Mouse (Mus musculus) embryonic facial prominence, embryonic 14.5 days (tissue): Measurements from ENCODE around the gene H2-Q2. TPM values are rescaled to one million over a fixed set of nuclear protein-coding genes. Genes with fewer than 3 reads are reported as not detected.
A peak's percentile ranks its signal among the peaks of the same experiment; 100 is the strongest.
"Not testable (repeated sequence)": the region's sequence is repeated elsewhere in the genome, so short reads cannot be mapped to it uniquely, and the experiment has no call there.

Experiments used
- ATAC-seq: fragments of 200-750 bp; cut with Nextera tagmentation; 2 replicates; pipeline ENCODE4 v1.8.0; 2017; ENCODE audit warnings: low read depth, moderate number of reproducible peaks, moderate TSS enrichment
- DNase-seq: peaks from one replicate; pipeline ENCODE4 v3.0.0-alpha.2; 2015; ENCODE audit warnings: low spot score
- H3K27ac ChIP-seq: fragments of 300-500 bp; sonication (generic); replicated peaks from 2 replicates; pipeline ENCODE4 v1.5.1; 2014; ENCODE audit warnings: low read depth, mild to moderate bottlenecking, low read length, moderate library complexity
- H3K27me3 ChIP-seq: fragments of 300-500 bp; sonication (generic); replicated peaks from 2 replicates; pipeline ENCODE4 v1.6.1; 2014; ENCODE audit warnings: low read length; ENCODE audit not compliant: control insufficient read depth, insufficient read depth
- H3K36me3 ChIP-seq: fragments of 300-500 bp; sonication (generic); 2 replicates; pipeline ENCODE4 v1.6.1; 2014; ENCODE audit warnings: low read length, mixed read lengths; ENCODE audit not compliant: control insufficient read depth, insufficient read depth
- H3K4me1 ChIP-seq: fragments of 300-500 bp; sonication (generic); 2 replicates; pipeline ENCODE4 v1.6.1; 2014; ENCODE audit warnings: antibody characterized with exemption, low read length; ENCODE audit not compliant: control insufficient read depth, insufficient read depth
- H3K4me2 ChIP-seq: fragments of 300-500 bp; sonication (generic); 2 replicates; pipeline ENCODE4 v1.6.1; 2014; ENCODE audit warnings: low read depth, mild to moderate bottlenecking, low read length, moderate library complexity, mixed read lengths
- H3K4me3 ChIP-seq: fragments of 300-500 bp; sonication (generic); 2 replicates; pipeline ENCODE4 v1.5.1; 2014; ENCODE audit warnings: low read depth, mild to moderate bottlenecking, low read length
- H3K9ac ChIP-seq: fragments of 300-500 bp; sonication (generic); 2 replicates; pipeline ENCODE4 v1.6.1; 2014; ENCODE audit warnings: low read depth, mild to moderate bottlenecking, low read length, moderate library complexity, mixed read lengths
- H3K9me3 ChIP-seq: fragments of 300-500 bp; sonication (generic); 2 replicates; pipeline ENCODE4 v1.6.1; 2016; ENCODE audit warnings: low read length; ENCODE audit not compliant: control insufficient read depth
- WGBS: fragments of 180-500 bp; shearing (Covaris S2); extraction: QIAGEN DNeasy Blood & Tissue Kit; methylation state at CpG from one replicate; pipeline ENCODE4 v1.1.7; 2014; 5-methylcytosine and 5-hydroxymethylcytosine counted together
- polyA plus RNA-seq: library from polyadenylated mRNA; unstranded; fragments of >200 nt; fragmentation: Nextera tagmentation; extraction: Ambion mirVana; gene quantifications from 2 replicates; pipeline ENCODE4 v1.2.1, GENCODE M21; 2014

H2-Q2 gene
- 0.22 and 0.62 TPM in 2 replicates for polyA plus RNA-seq

GRCm38 (mm10) chr17:35342071-35342671 lies at the start of gene H2-Q2:
Gene H2-Q2, plus strand, starts transcription at chr17:35342242.
- Histone ChIP-seq H3K9me3 (no peaks in the 10 kb centered on the region), H3K9ac (peak within 1 kb of the TSS; percentile 34; the same call in 1 of the 2 replicates), H3K27ac (no peak within 1 kb of the TSS), H3K4me3 (peak within 1 kb of the TSS; percentile 36), H3K4me2 (peak within 1 kb of the TSS; percentile 66), H3K36me3 (no peaks in the 10 kb centered on the region), H3K4me1 (0 out of 2 replicates have a peak, but pooled peaks cover 3% of the 10 kb centered on the region), H3K27me3 (peaks cover 43% of the 10 kb centered on the region)
- ATAC-seq (no peak), DNase-seq (no peak)
- WGBS, result 1% methylated on average over 26 of the region's 40 CpGs

GRCm38 (mm10) chr17:35295796-35296195 lies 46.2 kb upstream of the H2-Q2 start:
- not testable (repeated sequence) for DNase-seq, H3K9ac ChIP-seq, H3K27me3 ChIP-seq, H3K4me3 ChIP-seq, H3K4me1 ChIP-seq, H3K36me3 ChIP-seq, H3K4me2 ChIP-seq, ATAC-seq, H3K9me3 ChIP-seq, H3K27ac ChIP-seq
- WGBS, result 2% methylated on average over 5 of the region's 5 CpGs

- H3K27me3 ChIP-seq, H3K36me3 ChIP-seq, H3K27ac ChIP-seq, H3K4me2 ChIP-seq, H3K4me1 ChIP-seq, H3K9ac ChIP-seq, H3K4me3 ChIP-seq, ATAC-seq, H3K9me3 ChIP-seq, DNase-seq: not testable (repeated sequence)
- WGBS, result 86% methylated on average over 7 of the region's 7 CpGs
Measured at GRCm38 (mm10) chr17:35300261-35300945, 41.6 kb upstream of the H2-Q2 start.

- Histone ChIP-seq H3K27me3 (no peaks in the 10 kb centered on the region), H3K9ac (no peak overlapping the region), H3K27ac (no peak overlapping the region), H3K4me2 (no peak overlapping the region), H3K4me1 (no peaks in the 10 kb centered on the region), H3K9me3 (no peaks in the 10 kb centered on the region), H3K4me3 (no peak overlapping the region), H3K36me3 (no peaks in the 10 kb centered on the region)
- no peak for ATAC-seq
- DNase-seq, result peak; percentile 54
- whole genome bisulfite sequencing, result 25% methylated on average over 13 of the region's 13 CpGs
Measured at GRCm38 (mm10) chr17:35301645-35302258, 40.3 kb upstream of the H2-Q2 start.

GRCm38 (mm10) chr17:35303271-35303670 lies 38.8 kb upstream of the H2-Q2 start:
- Histone ChIP-seq H3K27me3 (0 out of 2 replicates have a peak, but pooled peaks cover 3% of the 10 kb centered on the region), H3K9ac (no peak overlapping the region), H3K27ac (no peak overlapping the region), H3K4me2 (no peak overlapping the region), H3K36me3 (no peaks in the 10 kb centered on the region), H3K4me3 (no peak overlapping the region), H3K9me3 (no peaks in the 10 kb centered on the region), H3K4me1 (no peaks in the 10 kb centered on the region)
- DNase-seq (no peak), ATAC-seq (no peak)
- 82% methylated on average over 2 of the region's 2 CpGs for WGBS

GRCm38 (mm10) chr17:35303756-35304350 lies 38.2 kb upstream of the H2-Q2 start:
- 84% methylated on average over 10 of the region's 10 CpGs for WGBS
- H3K36me3 ChIP-seq, result no peaks in the 10 kb centered on the region
- H3K27ac ChIP-seq, result no peak overlapping the region
- no peaks in the 10 kb centered on the region for H3K4me1 ChIP-seq
- no peak overlapping the region for H3K4me2 ChIP-seq
- H3K4me3 ChIP-seq, result no peak overlapping the region
- no peak for ATAC-seq
- no peaks in the 10 kb centered on the region for H3K9me3 ChIP-seq
- DNase-seq, result no peak
- no peak overlapping the region for H3K9ac ChIP-seq
- peaks cover 3% of the 10 kb centered on the region; the same call in 1 of the 2 replicates for H3K27me3 ChIP-seq

GRCm38 (mm10) chr17:35304478-35304877 lies 37.6 kb upstream of the H2-Q2 start:
- ATAC-seq (no peak), DNase-seq (no peak)
- Histone ChIP-seq H3K36me3 (no peaks in the 10 kb centered on the region), H3K27me3 (peaks cover 7% of the 10 kb centered on the region; the same call in 1 of the 2 replicates), H3K9ac (no peak overlapping the region), H3K9me3 (no peaks in the 10 kb centered on the region), H3K4me1 (no peaks in the 10 kb centered on the region), H3K4me2 (no peak overlapping the region), H3K27ac (no peak overlapping the region), H3K4me3 (no peak overlapping the region)
- 74% methylated on average over 6 of the region's 6 CpGs for whole genome bisulfite sequencing

GRCm38 (mm10) chr17:35304921-35305320 lies 37.1 kb upstream of the H2-Q2 start:
- H3K4me1 ChIP-seq, H3K4me3 ChIP-seq, H3K27ac ChIP-seq, DNase-seq, H3K4me2 ChIP-seq, H3K9ac ChIP-seq, ATAC-seq, H3K9me3 ChIP-seq, H3K27me3 ChIP-seq, H3K36me3 ChIP-seq: not testable (repeated sequence)
- 76% methylated on average over 6 of the region's 8 CpGs for WGBS
